Mouse (Mus musculus): ENCODE data around the gene Cckbr. TPM values are rescaled to one million over a fixed set of nuclear protein-coding genes. Genes with fewer than 3 reads are reported as not detected.

Gene Cckbr
- total and polyA plus RNA-seq, 3 experiments = not detected

DNA sequence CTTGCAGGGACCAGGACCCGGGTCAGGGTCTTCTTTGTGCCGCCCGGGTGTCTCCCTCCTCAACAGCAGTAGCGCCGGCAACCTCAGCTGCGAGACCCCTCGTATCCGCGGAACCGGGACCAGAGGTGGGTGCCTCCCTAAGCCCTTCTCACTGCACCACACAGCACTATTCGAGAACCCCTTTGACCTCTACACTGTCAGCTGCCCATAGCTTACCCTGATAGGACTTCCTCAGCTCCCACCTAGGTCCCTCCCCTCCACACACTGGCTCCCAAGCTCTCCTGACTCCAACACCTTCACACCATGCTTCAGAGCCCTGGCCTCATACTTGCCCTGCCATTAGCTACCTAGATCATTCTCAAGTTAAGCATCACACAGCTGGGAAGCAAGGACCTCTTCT lies 520 bp downstream of the Cckbr start:
- DNase-seq (ENCODE audit: low read depth, low spot score) = no peak

DNA sequence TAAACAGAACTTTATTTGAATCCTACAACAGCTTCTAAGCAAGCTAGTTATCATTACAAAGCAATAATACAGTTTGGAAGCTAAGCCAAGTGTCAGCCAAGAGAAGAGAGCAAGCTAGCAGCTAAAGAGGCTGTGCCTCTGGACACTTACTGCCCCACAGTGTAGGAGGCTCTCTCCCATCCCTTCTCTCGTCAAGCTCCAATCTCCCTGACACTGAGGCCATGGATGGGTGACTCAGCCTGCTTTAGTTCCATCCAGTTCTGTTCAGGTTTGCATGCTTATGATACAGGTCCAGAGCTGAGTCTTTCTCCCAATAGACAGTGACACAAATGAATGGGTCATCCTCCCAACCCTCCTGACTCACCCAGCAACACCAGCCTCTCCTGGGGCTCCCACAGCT lies 6.5 kb downstream of the Cckbr start:
- Histone ChIP-seq H3K9ac (ENCODE audit: control insufficient read depth, low read depth, low read length, poor library complexity, severe bottlenecking) (no peak overlapping the region), H3K27ac (ENCODE audit: control insufficient read depth, low read depth, low read length) (no peak overlapping the region), H3K4me3 (ENCODE audit: control insufficient read depth in 1 of 2, insufficient read depth in 1 of 2, low read depth in 2 of 2, low read length in 2 of 2) (no peak overlapping the region), H3K79me2 (ENCODE audit: control insufficient read depth, insufficient read depth, low read length, poor library complexity) (no peaks in the 10 kb centered on the region), H3K9me3 (replicated peaks; ENCODE audit: insufficient read depth, low read length) (no peaks in the 10 kb centered on the region), H3K36me3 (ENCODE audit: control insufficient read depth in 1 of 2, insufficient read depth in 2 of 2, low read length in 2 of 2) (no peaks in the 10 kb centered on the region), H3K4me1 (ENCODE audit: control insufficient read depth in 1 of 2, insufficient read depth in 2 of 2, low read length in 2 of 2) (no peaks in the 10 kb centered on the region), H3K27me3 (ENCODE audit: control insufficient read depth in 1 of 2, insufficient read depth in 2 of 2, low read length in 2 of 2) (no peaks in the 10 kb centered on the region; a peak in 1 of 4 replicates)
- DNase-seq (ENCODE audit: low read depth, low spot score) = no peak
- TF ChIP-seq USF2 (IDR thresholded peaks at IDR 0.05; ENCODE audit: borderline replicate concordance in 1 of 2, insufficient read depth in 1 of 2, low read depth in 1 of 2, low read length in 2 of 2) = no peak
- no peak for TF ChIP-seq ZC3H11A (IDR thresholded peaks at IDR 0.05; ENCODE audit: low read depth, low read length)
- TF ChIP-seq NELFE (IDR thresholded peaks at IDR 0.05; ENCODE audit: low read depth, low read length) = no peak
- no peak for TF ChIP-seq UBTF (IDR thresholded peaks at IDR 0.05; ENCODE audit: borderline replicate concordance, insufficient read depth, low read depth, low read length)
- no peak for TF ChIP-seq EP300 (IDR thresholded peaks at IDR 0.05; ENCODE audit: low read depth in 1 of 2, low read length in 2 of 2)
- TF ChIP-seq MAX (IDR thresholded peaks at IDR 0.05; ENCODE audit: low read length) = no peak
- no peak for TF ChIP-seq MAFK (IDR thresholded peaks at IDR 0.05; ENCODE audit: borderline replicate concordance, low read depth, low read length)

More for the DNA sequence above, 520 bp downstream of the Cckbr start:
- no peaks in the 10 kb centered on the region for H3K36me3 ChIP-seq (ENCODE audit: control insufficient read depth in 1 of 2, insufficient read depth in 2 of 2, low read length in 2 of 2)
- H3K9ac ChIP-seq (ENCODE audit: control insufficient read depth, low read depth, low read length, poor library complexity, severe bottlenecking) = no peak overlapping the region
- no peaks in the 10 kb centered on the region; a peak in 1 of 4 replicates for H3K27me3 ChIP-seq (ENCODE audit: control insufficient read depth in 1 of 2, insufficient read depth in 2 of 2, low read length in 2 of 2)
- H3K4me1 ChIP-seq (ENCODE audit: control insufficient read depth in 1 of 2, insufficient read depth in 2 of 2, low read length in 2 of 2) = no peaks in the 10 kb centered on the region
- H3K79me2 ChIP-seq (ENCODE audit: control insufficient read depth, insufficient read depth, low read length, poor library complexity) = no peaks in the 10 kb centered on the region
- H3K9me3 ChIP-seq (replicated peaks; ENCODE audit: insufficient read depth, low read length) = no peaks in the 10 kb centered on the region
- H3K4me3 ChIP-seq (ENCODE audit: control insufficient read depth in 1 of 2, insufficient read depth in 1 of 2, low read depth in 2 of 2, low read length in 2 of 2) = no peak overlapping the region
- TF ChIP-seq NELFE (IDR thresholded peaks at IDR 0.05; ENCODE audit: low read depth, low read length) (no peak), MYC (IDR thresholded peaks at IDR 0.05; ENCODE audit: low read depth, low read length) (no peak), USF2 (IDR thresholded peaks at IDR 0.05; ENCODE audit: borderline replicate concordance in 1 of 2, insufficient read depth in 1 of 2, low read depth in 1 of 2, low read length in 2 of 2) (no peak), ETS1 (IDR thresholded peaks at IDR 0.05; ENCODE audit: low read depth, low read length) (no peak), MXI1 (IDR thresholded peaks at IDR 0.05; ENCODE audit: low read depth, low read length) (no peak), POLR2AphosphoS2 (IDR thresholded peaks at IDR 0.05; ENCODE audit: low read length) (no peak), NRF1 (IDR thresholded peaks at IDR 0.05; ENCODE audit: insufficient read depth, low read depth, low read length, poor library complexity, severe bottlenecking) (no peak), USF1 (IDR thresholded peaks at IDR 0.05; ENCODE audit: low read depth, low read length) (no peak), POLR2A (IDR thresholded peaks at IDR 0.05; ENCODE audit: control insufficient read depth in 1 of 2, insufficient read depth in 1 of 2, low read depth in 1 of 2, low read length in 2 of 2, poor library complexity in 1 of 2) (no peak), ZNF384 (IDR thresholded peaks at IDR 0.05; ENCODE audit: low read depth, low read length) (no peak)
- no peak overlapping the region for H3K27ac ChIP-seq (ENCODE audit: control insufficient read depth, low read depth, low read length)
